Mouse (Mus musculus): ENCODE data around the gene Fyb2.
"Not testable (repeated sequence)": the region's sequence is repeated elsewhere in the genome, so short reads cannot be mapped to it uniquely, and the experiment has no call there.

Fyb2 gene

DNA sequence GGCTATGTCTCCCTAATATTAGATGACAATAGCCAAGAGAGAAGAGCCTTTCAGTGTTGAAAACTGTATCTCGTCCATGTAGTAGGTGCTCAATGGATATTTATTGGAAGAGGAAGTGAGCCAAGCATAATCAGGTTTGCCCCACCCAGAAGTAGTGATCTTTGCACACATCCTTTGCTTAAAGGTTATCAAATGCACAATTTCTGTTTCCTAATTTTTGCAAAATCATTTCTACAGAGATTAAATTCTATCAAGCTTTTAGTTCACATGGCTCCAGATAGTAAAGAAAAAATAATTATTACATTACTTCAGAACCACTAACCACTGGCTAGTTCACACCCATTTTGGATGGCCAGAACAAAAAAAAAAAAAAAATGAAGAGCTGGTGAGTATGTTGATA lies 28.6 kb downstream of the Fyb2 start:
- DNase-seq = no peak

DNA sequence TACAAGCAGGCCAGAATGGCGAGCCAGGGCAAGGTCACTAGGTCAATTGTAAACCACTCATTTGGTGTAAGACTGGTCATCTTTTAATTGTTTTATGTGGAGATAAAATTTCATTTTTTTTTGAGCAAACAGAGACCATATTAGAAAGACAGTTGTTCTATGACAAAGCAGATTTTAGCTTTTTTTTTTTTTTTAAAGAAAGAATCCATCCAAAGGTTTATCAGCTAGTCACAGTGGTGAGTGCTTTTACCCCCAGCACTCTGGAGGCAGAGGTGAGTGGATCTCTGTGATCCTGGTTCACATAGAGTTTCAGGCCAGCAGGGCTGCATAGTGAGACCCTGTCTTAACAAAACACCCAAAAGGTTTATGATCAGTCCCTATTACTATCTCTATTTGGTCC lies 31.2 kb downstream of the Fyb2 start:
- no peak for DNase-seq

DNA sequence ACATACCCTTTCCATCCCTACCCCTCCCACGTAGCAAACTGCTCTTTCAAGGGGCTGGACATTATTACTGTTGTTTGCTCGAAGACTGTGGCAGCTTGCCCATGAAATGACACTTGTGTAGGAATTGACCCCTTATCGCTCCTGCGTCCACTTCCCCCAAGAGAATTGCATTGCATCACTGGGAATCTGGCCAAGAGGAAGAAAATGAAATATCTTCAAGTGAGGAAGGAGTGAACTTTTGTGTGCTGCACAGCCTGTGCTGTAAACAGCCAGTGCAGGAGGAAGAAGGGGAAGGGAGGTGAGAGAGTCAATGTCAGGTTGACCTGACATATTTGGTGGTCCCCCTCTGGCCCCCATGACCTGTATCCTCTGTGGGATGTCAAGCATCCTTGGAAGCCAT lies 35.6 kb downstream of the Fyb2 start:
- no peak for DNase-seq

DNA sequence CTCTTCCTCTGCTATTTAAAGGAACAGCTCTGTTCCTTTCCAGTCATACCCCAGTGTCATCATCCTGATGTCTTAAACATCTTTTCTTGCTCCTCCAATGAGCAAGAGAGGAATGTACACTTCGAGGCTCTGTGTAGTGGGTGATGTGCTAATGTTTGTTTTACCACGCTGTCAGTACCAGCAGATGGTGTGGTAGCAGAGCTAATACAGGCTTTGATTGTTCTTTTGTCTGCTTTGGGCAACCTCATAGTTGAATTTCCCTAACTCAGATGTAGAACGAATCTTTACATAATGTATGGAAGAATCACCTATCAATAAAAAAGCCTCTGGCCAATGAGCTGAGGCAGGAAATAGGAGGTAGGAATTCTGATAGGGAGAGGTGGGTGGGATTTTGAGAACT lies 36.0 kb downstream of the Fyb2 start:
- no peak for DNase-seq

DNA sequence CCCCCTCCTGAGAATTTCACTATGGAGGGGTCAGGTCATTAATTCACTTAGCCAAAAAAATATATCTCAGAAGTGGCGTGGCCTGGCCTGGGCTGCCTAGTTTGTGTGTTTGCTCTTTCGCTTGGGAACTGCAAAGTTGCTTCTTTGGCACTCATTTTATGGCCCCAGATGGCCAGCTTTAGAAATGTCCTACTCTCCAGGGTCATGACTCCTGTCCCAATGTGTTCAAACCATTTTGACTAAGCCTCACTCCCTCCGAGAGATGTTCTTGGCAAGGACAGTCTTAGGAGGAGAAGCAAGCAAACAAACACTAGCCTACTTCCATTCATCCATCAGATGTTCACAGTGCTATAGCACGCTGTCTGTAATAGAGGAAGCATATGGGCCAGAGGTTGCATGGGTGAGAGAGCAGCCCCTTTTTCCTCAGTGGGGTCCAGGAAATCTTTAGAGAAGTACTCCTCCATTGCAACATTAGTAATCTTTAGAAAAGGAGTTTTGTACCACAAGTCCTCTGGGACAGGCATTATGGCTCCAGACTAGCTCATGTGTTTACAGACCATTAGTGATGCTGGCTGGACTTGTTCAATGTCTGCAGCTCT lies 38.1 kb downstream of the Fyb2 start:
- DNase-seq = no peak

DNA sequence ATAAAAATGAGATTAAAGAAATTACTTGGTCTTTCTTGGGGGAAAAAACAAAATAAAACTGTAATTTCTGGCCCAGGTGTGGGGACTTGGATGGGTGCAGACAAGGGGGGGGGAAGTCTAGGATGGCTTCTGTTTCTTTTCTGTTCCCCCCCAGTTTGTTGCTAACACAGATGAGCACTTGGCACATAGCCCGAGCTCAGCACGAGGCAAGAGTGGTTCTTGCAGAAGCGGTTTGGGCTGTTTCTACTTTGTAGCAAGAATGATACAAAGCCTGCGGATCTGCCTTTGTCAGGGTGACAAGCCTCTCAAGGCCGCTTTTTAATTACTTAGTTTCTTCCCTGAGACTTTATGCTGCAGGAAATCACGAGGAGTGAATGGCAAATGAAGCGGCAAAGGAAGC lies 43.4 kb downstream of the Fyb2 start:
- no peak for DNase-seq

DNA sequence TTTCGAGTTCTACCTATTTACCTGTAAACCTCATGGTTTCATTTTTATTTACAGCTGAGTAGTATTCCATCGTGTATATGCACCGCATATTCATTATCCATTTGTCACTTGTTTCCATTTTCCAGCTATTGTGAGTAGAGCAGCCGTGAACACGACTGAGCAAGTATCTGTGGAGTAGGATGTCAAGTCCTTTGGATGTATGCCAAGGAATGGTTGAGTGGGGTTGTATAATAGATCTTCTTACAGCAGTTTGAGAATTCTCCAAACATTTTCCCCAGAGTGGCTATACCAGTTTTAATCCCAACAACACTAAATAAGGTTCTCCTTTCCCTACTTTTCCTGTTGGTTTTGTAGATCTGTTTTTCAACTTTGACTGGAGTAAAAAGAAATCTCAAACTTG lies 48.2 kb downstream of the Fyb2 start:
- DNase-seq = no peak

DNA sequence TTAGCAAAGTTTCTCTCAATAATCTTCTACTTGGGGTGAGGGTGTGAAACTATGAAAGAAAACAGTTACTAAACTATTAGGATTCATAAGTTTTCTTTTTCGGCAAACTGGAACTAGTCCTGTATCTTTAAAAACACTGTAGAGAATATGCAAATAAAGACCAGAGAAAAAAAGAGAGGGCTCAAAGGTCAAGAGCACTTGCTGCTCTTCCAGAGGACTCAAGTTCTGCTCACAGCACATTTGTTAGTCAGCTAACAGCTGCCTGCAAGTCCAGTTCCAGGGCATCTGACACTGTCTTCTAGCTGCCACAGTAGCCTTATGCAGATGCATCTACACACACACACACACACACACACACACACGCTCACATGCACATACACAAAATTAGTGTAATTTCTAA lies 59.4 kb downstream of the Fyb2 start:
- DNase-seq = no peak

DNA sequence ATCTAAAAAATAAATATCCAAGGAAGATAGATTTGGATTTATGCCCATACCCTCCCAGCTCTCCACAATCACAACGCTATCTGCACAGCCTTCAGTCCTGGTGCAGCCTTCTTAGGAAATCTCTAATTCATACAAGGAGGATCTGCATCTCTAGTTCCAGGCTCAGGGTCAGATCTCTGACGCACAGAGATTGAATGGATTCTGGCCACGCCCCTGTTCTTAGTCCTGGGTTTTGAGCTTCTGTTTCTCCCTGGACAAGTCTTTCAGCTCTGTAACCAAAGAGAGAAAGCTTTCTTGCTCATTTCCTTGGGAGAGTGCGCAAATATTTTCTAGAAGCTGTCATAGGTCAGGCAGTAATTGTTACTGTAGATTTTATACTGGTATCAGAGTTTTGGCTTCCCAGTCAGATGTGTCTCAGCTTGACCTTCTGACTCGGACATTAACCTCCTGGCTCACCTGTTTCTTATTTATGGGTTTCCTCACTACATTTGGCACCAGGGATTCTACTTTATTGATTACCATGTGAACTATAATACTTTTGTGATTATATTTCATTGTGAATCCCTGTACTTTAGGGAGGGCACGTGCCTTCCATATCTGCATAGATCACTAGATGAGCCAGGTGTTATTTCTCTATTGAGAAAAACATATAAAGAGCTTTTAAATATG lies 62.0 kb downstream of the Fyb2 start:
- no peak for DNase-seq

DNA sequence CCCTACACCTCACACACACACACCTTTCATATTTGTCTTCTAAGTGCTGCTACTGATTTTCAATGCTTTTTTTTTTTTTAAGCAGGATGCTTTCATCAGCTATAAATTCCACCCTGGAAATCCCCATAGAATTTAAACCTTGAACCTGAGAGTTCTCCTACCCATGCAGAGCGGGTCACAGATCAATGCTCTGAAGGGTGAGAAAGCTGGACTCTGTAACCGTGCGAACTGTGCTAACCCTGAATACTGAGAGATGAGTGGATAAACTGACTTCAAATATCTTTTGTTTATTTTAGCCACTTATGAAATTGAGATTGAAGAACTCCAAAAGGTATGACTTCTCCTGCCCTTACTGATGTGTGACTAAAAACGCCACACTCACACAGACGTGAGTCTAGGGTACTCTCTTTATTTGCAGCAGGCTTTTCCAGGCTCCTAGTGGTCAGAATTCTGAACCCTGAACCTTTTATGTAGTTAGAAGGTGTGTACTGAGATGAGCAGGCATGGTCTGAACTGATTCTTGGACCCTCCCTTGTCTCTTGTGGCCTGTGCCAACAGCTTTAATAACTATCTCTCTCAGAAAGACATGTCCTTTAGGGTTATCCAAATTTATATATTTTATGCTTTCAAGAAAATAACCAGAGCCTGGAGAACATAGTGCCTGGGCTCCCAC lies 72.8 kb downstream of the Fyb2 start:
- no peak for DNase-seq

DNA sequence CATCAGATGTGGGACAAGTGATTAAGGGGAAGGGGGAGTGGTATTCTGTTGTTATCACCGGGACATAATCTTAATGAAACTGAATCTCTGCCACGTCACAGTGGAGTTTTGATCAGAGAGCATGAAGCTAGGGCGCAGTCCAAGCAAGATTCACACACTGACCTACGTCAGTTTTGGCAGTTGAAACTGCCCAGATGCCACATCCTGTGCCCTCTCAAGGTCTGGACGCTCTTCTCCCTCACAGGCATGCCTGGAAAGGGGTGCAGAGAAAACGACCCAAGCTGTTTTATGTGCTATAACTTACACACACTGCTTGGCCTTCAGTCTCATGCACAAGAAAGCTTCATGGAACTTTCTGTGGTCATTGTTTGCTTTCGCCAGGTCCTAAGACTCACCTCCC lies 74.4 kb downstream of the Fyb2 start:
- no peak for DNase-seq

DNA sequence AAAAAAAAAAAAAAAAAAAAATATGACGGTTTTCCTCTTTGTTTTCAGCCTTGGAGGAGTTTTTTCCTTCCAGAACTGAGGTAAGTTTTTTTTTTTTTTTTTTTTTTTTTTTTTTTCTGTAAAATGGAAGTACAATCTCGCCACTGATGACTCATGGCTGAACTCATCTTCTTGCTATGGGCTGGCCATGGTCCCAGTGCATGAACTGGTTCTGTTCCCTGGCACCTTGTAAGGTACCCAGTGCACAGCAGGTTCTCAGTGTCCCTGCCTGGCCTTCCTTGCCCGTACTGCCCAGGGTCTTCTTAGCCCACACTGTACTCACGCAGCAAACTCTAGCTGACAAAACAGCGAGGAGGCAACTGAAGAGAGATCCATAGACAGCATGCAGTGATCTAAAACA lies 74.8 kb downstream of the Fyb2 start:
- peak; percentile 64 to 65 for DNase-seq

DNA sequence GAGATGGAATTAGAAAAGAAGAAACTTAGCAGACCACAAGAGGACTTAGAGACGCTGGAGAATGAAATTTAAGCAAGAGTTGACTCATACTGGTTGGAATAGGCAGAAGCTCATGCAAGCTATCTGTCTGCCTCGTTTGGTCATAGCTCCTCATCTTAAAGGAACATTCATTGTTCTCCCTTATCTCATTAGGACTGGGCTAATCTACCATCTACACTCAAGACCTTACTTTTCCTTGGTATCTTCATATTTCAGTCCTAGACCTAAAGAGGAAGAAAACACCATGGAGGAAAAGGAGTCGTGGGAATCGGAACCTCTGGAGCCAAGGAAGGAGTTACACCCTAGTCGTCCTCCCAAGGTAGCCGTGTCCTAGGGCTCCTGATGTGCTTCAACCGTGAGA lies 75.5 kb downstream of the Fyb2 start:
- DNase-seq = no peak

DNA sequence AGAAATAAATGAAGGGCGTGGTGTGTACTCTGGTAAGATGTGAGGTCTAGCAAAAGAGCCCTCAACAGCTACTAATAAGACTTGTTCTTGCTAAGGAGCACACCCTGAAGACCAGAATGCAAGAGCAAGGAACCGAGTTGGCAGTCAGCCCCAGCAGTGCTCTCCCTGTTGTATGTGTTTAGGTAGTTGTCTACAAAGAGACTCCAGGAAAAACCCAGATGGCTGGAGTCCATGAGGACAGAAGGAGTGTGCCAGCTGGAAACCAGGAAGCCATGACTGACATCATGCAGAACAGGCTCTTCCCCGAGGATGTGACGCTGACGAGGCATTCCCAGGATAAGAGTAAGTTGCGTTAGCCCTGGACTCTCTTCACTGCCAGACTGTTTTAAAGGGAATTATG lies 76.8 kb downstream of the Fyb2 start:
- DNase-seq = peak; percentile 83

DNA sequence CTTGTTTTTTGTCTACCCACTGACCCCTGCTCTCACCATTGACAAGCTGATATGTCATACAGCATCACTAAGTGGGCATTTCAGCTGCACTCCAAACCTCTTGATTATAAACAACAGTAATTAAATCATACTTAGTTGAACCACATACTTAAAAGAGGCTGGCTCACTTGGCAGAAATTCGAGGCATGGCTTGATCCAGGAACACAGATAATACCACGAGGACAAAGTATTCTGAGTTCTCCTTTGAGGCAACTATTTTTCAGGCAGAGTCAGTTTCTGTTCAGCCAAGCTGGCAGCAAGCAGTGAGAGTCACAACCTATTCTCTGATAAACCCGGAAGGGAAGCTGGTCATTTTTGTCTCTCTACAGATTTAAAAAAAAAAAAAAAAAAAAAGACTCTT lies 77.4 kb downstream of the Fyb2 start:
- DNase-seq = no peak

DNA sequence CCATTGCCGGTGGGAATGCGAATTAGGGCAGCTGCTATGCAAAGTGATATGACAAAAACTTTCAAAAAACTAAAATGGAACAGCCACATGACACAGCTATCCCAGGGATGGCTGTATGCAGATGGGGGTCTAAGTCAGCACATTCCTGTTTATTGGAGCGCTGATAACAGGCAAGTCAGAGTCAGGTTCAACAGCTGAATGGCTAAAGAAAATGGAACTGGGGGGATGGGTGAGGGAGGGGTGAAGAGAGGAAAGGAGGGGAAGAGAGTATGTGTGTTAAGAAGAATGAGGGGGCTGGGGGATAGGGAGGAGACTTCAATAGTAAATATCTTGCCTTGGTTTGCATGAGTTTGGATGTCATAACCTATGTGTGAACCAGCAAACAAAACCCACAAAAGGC lies 79.0 kb downstream of the Fyb2 start:
- DNase-seq = no peak

DNA sequence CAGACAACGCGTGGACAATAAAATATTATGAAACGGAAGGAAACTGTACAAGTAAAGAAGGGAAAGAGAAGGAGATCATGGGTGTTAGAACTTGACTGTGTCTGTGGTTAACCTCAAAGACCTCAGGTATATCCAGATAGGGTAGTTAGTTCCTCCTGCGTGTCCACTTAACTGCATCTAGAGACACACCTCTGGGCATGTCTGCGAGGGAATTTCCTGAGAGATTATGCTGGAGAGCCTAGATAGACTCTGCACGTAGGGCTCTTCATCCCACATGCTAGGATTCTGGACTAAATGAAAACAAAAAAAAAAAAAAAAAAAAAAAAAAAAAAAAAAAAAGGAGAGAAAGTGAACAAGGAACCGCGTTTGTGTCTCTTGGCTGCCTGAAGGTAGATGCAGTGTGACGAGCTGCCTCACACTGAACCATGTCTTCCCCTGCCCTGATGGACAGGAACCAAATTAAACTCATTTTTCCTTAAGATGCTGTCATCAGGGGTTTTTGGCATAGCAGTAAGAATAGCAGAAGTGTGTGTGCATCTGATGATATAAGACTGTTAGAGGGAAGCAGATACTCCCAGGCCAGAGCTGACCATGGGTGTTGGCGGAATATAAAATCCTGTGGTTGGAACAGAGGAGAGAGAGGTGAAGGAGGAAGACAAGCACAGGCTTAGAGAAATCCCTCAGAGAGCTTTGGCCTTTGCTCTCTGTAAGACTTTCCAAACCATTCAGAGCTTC lies 80.1 kb downstream of the Fyb2 start:
- no peak for DNase-seq

DNA sequence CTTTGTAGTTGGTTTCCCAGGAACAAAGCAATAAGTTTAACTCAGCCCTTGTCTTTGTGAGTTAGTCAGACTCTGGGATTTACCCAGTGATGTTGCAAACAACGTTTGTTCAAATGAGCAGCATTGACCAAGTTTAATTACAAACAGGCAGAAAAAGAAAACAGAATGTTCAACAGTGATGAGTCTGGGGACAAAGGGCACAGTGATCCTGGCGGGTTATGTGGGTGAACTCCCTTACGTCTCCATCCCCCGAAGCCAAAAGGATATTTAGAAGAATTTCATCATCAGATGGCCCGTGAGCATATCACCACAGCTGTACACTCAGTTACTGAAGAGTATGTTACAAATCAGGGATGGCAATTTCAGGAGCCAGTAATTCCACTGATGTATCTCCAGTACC lies 86.4 kb downstream of the Fyb2 start:
- DNase-seq = no peak

DNA sequence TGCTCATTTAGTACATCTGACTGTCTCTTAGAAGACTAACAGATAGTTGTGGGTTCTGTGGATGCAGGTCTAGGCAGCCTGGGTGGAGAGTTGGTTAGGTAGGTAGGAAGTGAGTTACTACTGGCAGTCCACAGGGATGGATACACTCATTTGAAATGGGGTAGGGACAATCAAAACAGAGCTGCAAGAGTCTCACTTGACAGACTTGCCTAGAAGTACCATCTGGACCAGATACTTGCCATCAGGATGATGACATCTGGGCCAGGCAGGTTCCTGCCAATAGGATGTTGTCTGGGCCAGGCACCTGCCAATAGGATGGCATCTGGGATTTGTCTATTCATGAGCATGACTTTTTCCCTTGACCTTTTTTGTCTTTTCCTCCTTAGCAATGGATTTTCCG lies 88.5 kb downstream of the Fyb2 start:
- DNase-seq = no peak

DNA sequence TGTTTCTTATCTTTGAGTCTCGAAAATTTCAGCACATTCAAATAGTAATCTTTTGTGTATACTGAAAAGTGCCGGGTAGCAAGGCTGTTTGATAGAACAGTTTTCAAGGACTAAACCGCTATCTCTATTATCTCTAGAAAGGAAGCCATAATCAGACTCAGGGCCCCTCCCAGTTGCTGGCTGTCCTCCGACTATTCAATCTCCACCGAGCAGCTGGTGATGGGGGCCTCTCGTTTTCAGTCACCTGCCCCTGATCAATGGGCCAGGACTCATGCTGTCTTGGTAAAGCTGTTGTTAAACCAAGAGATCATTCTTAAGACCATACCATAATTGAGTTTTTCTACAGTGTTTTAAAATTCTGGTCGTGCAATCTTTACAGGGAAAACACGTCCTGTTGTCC lies 90.9 kb downstream of the Fyb2 start:
- no peak for DNase-seq

DNA sequence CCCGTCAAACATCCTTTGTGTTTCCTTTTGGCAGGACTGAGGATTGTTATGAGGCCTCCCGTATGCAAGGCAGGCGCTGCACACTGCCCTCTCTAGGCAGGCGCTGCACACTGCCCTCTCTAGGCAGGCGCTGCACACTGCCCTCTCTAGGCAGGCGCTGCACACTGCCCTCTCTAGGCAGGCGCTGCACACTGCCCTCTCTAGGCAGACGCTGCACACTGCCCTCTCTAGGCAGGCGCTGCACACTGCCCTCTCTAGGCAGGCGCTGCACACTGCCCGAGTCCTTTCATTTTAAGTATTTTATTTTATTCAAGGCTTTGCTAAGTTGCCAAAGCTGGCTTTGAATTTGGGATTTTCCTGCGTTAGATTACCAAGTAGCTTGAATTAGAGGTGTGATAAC lies 91.4 kb downstream of the Fyb2 start:
- not testable (repeated sequence) for DNase-seq

DNA sequence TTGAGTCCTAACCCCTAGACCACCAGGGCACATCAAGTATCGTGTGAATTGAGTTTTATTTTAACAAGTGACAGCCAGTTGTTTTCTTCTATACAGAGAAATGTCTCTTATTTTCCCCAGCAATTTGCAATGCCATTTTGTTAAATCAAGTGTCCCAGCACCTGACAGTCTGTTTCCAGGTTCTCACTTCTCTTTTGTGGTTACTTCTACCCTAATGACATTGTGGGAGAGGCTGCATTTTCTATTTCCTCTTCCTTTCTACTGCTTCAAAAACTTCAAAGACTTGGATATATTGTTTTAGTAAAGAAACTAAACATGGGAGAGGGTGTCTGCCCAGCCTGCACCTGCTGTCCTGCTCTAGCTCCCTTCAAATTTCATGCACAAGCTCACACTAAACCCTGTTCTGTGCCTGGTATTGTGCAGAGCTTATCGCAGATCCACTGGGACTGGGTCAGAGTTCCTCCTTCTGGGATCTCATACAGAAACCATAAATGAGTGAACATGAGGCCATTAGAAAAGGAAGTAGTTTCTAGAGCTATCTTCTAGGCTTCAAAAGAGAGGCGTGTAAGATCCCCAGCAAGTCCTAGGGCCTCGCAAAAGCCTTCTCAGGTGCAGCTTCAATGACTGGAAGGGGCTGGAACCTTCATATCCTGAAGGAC lies 94.2 kb downstream of the Fyb2 start:
- DNase-seq = no peak

DNA sequence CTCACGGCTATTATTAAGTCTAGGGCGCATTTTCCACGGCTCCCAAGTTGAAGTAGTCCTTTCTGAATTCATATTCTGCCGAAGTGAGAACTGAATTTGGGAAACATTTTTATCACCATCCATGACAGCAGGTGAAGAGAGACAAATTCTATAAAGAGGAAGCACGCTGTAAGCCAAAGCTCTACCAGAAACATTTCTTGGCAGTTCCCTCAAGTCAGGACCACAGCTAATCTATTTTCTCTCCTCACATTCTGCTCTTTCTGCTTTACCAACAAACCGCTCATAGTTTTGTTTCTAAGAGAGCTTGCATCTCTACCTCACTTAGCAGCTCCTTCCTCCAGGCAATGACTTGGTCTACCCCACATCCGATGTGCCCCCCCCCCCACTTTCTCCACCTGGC lies 100.5 kb downstream of the Fyb2 start:
- no peak for DNase-seq

DNA sequence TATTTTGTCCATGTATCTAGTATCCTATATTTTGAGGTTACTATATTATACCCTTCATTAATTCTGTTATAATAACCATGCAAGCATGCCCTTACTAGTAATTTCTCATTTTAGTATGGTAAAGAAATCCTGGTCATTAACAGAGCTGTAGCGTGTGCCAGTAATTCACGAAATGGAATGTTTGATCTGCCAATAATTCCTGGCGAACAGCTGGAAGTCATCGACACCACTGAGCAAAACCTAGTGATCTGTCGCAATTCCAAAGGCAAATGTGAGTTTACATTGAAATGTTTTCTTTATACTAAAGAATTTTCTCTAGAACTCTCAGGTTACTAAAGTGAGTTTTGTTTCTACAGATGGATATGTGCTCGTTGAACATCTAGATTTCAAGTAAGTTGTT lies 102.2 kb downstream of the Fyb2 start:
- no peak for DNase-seq

Measured in cerebellum, adult 18-20 months (tissue).